Comparison of ENCODE assay signal across 23 mouse cellular contexts in the genomic region with DNA sequence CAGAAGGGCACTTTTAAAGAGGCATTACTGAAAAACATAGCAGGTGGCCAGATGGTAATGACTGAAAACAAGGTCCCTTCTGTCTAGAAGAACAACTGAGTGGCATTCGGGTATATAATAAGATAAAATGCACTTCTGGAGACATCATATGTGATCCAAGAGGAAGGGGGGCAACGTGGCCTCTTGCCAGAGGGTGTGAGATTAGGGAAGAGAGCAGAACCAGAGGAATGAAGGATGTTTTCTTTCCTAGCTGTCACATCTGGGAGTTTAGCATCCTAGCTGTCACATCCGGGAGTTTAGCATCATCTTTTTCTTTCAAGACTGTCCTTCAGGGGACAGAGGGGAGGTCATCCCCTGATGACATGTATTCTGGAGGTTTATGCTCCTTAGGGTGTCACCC. TPM values are rescaled to one million over a fixed set of nuclear protein-coding genes. Genes with fewer than 3 reads are reported as not detected.
DNase-seq lines count a peak whose midpoint lies in the region; ATAC-seq and TF ChIP-seq lines count a peak whose summit lies in the region.
"Had no signal": no experiment of that assay in that cellular context is flagged by ENCODE, and none has a peak within 500 bp of the region (broad histone marks: within the 10 kb centered on the region; RNA-seq: fewer than 3 reads in every experiment).

No protein-coding gene starts in this region.

- no peak overlapping the region for H3K9ac ChIP-seq in forebrain, postnatal 0 days
- H3K9ac ChIP-seq: forebrain, embryonic 12.5 days; heart, embryonic 12.5 days; heart, embryonic 15.5 days; hindbrain, embryonic 14.5 days had no signal

- no peaks in the 10 kb centered on the region for H3K4me1 ChIP-seq in forebrain, postnatal 0 days (ENCODE audit: insufficient read depth)
- peaks cover 2% of the 10 kb centered on the region for H3K4me1 ChIP-seq in forebrain, embryonic 10.5 days
- H3K4me1 ChIP-seq: heart, embryonic 15.5 days; hindbrain, embryonic 10.5 days had no signal

- H3K27ac ChIP-seq in forebrain, postnatal 0 days (ENCODE audit: low read depth, low read length): no peak overlapping the region
- H3K27ac ChIP-seq in forebrain, embryonic 10.5 days: no peak overlapping the region
- H3K27ac ChIP-seq: forebrain, embryonic 12.5 days; heart, embryonic 15.5 days; hindbrain, embryonic 10.5 days; hindbrain, embryonic 14.5 days had no signal

- no peak for TF ChIP-seq CTCF in forebrain, postnatal 0 days (IDR thresholded peaks at IDR 0.05; ENCODE audit: low read depth)

- no peaks in the 10 kb centered on the region for H3K36me3 ChIP-seq in forebrain, postnatal 0 days (ENCODE audit: insufficient read depth)
- H3K36me3 ChIP-seq in forebrain, embryonic 10.5 days (replicated peaks): no peaks in the 10 kb centered on the region
- H3K36me3 ChIP-seq: forebrain, embryonic 12.5 days; heart, embryonic 12.5 days; heart, embryonic 15.5 days; hindbrain, embryonic 10.5 days had no signal

- no peaks in the 10 kb centered on the region for H3K27me3 ChIP-seq in forebrain, postnatal 0 days (ENCODE audit: insufficient read depth, low read length)
- no peaks in the 10 kb centered on the region for H3K27me3 ChIP-seq in forebrain, embryonic 10.5 days (ENCODE audit: poor library complexity, severe bottlenecking)
- H3K27me3 ChIP-seq: forebrain, embryonic 12.5 days; heart, embryonic 12.5 days; heart, embryonic 15.5 days; Patski had no signal

- no peaks in the 10 kb centered on the region for H3K9me3 ChIP-seq in forebrain, postnatal 0 days (ENCODE audit: low read length)
- no peaks in the 10 kb centered on the region for H3K9me3 ChIP-seq in forebrain, embryonic 10.5 days
- H3K9me3 ChIP-seq: forebrain, embryonic 12.5 days; heart, embryonic 12.5 days; heart, embryonic 15.5 days; hindbrain, embryonic 10.5 days had no signal

- peak; percentile 67 to 72 for DNase-seq in cerebellum, postnatal 10 days
- DNase-seq in cerebellum, adult 9-11 months: no peak
- no peak for DNase-seq in forebrain, postnatal 0 days
- no peak for DNase-seq in forebrain, embryonic 10.5 days (ENCODE audit: extremely low spot score, low spot score)
- DNase-seq in left cerebral cortex, postnatal 4 days: peak; percentile 71
- no peak for DNase-seq in left cerebral cortex, adult 18-20 months (ENCODE audit: low spot score in 2 of 2)
- DNase-seq in neural tube, embryonic 10.5 days (ENCODE audit: extremely low spot score, low spot score): no peak
- DNase-seq: adrenal gland, postnatal 10 days; adrenal gland, postnatal 36 days; cerebellum, adult 11 months; cerebellum, adult 2 months; gastrocnemius, postnatal 10 days; gastrocnemius, postnatal 36 days; heart, postnatal 10 days; heart, postnatal 36 days had no signal

- intact Hi-C loops in left cerebral cortex, postnatal 4 days (cut with DNase I): no loop called here

- H3K4me3 ChIP-seq in forebrain, postnatal 0 days (ENCODE audit: low read depth, low read length): no peak overlapping the region
- no peak overlapping the region for H3K4me3 ChIP-seq in forebrain, embryonic 10.5 days
- H3K4me3 ChIP-seq: forebrain, embryonic 12.5 days; heart, embryonic 12.5 days; heart, embryonic 15.5 days; hindbrain, embryonic 10.5 days had no signal

- no peak overlapping the region for H3K4me2 ChIP-seq in forebrain, postnatal 0 days (ENCODE audit: low read depth)
- H3K4me2 ChIP-seq: forebrain, embryonic 12.5 days; heart, embryonic 12.5 days; heart, embryonic 15.5 days; hindbrain, embryonic 14.5 days had no signal

- WGBS in forebrain, postnatal 0 days: 50% methylated on average over 3 of the region's 3 CpGs
- WGBS in forebrain, embryonic 10.5 days: 76% methylated on average over 3 of the region's 3 CpGs

- peak; percentile 50; the same call in 1 of the 2 replicates for ATAC-seq in forebrain, postnatal 0 days
- ATAC-seq: intestine, postnatal 0 days; Patski had no signal

RNA-seq across cellular contexts. Expression of a gene that starts 32.6 kb away (rescaled TPM):
- 31.5 and 36.7 TPM in 2 replicates for total RNA-seq in forebrain, postnatal 0 days (2014; rRNA removed)
- 11.2 and 14.6 TPM in 2 replicates for polyA plus RNA-seq in forebrain, postnatal 0 days (2015; fragmentation: Nextera tagmentation; extraction: Ambion mirVana)
- polyA plus RNA-seq in forebrain, embryonic 10.5 days (2016; fragmentation: Nextera tagmentation; extraction: Ambion mirVana): 0.30 and 0.47 TPM in 2 replicates
- 10 to 100 TPM; 53.3 to 54.1 TPM for total RNA-seq in left cerebral cortex, postnatal 4 days (2021)
- total RNA-seq in left cerebral cortex, adult 18-20 months (2021): 10 to 100 TPM; 27.2 to 36.9 TPM
- total RNA-seq: granulocyte monocyte progenitor cell, adult 5-6 weeks had no signal

Comparison
In these comparisons a context has a peak if more than half of its experiments do, and no peak if none do; other contexts are left out.
1. DNase-seq: peak in cerebellum, postnatal 10 days (2 of 2) and left cerebral cortex, postnatal 4 days (single experiment); none in cerebellum, adult 9-11 months (single experiment), forebrain, postnatal 0 days (single experiment), forebrain, embryonic 10.5 days (single experiment), left cerebral cortex, adult 18-20 months (0 of 2) and neural tube, embryonic 10.5 days (single experiment).